Mouse (Mus musculus) G1E (cell line): ENCODE data around the gene 1110002E22Rik. TPM values are rescaled to one million over a fixed set of nuclear protein-coding genes. Genes with fewer than 3 reads are reported as not detected.
A peak's percentile ranks its signal among the peaks of the same experiment; 100 is the strongest.

Experiments used
- ATAC-seq: 2 replicates; pipeline ENCODE4 v1.8.0; 2016; ENCODE audit warnings: mild to moderate bottlenecking; ENCODE audit not compliant: insufficient number of reproducible peaks, poor library complexity, low FRiP score, severe bottlenecking; ENCODE audit errors: extremely low read depth
- DNase-seq: peaks from one replicate; pipeline ENCODE4 v3.0.0; 2012; ENCODE audit warnings: low spot score
- H3K27me3 ChIP-seq: 2 replicates; pipeline ENCODE4 v1.6.1; 2012; ENCODE audit warnings: mild to moderate bottlenecking, low read length, inconsistent platforms; ENCODE audit not compliant: insufficient read depth
- H3K36me3 ChIP-seq: replicated peaks from 2 replicates; pipeline ENCODE3; 2012; ENCODE audit warnings: mild to moderate bottlenecking, inconsistent platforms
- H3K4me1 ChIP-seq: 2 replicates; pipeline ENCODE4 v1.6.1; 2012; ENCODE audit warnings: low read depth, low read length, inconsistent platforms, mixed read lengths; ENCODE audit not compliant: insufficient read depth
- H3K4me3 ChIP-seq: 2 replicates; pipeline ENCODE4 v1.5.1; 2012; ENCODE audit warnings: low read depth, mild to moderate bottlenecking, inconsistent platforms, low read length, moderate library complexity, mixed read lengths
- H3K9me3 ChIP-seq: replicated peaks from 2 replicates; pipeline ENCODE4 v1.6.1; 2012; ENCODE audit warnings: inconsistent platforms
- CTCF ChIP-seq: IDR thresholded peaks from 2 replicates; pipeline ENCODE4 v1.5.1; 2012; ENCODE audit warnings: low read depth, low read length, inconsistent platforms, mixed read lengths
- GATA1 ChIP-seq: IDR thresholded peaks from 2 replicates; pipeline ENCODE4 v1.6.1; 2012; ENCODE audit warnings: borderline replicate concordance, low read length, inconsistent platforms, mixed read lengths
- GATA2 ChIP-seq: IDR thresholded peaks from 2 replicates; pipeline ENCODE4 v1.6.1; 2012; ENCODE audit warnings: low read depth, low read length, inconsistent platforms, borderline replicate concordance
- POLR2AphosphoS5 ChIP-seq: IDR thresholded peaks from 2 replicates; pipeline ENCODE4 v1.6.1; 2012; ENCODE audit warnings: low read depth, low read length, inconsistent platforms; ENCODE audit not compliant: insufficient replicate concordance
- TAL1 ChIP-seq: conservative IDR thresholded peaks from 2 replicates; pipeline ENCODE4 v1.6.1; 2012; ENCODE audit warnings: low read depth, low read length, inconsistent platforms, mixed read lengths
- polyA plus RNA-seq: library from polyadenylated mRNA; stranded (reverse); fragments of >175 nt; gene quantifications from 2 replicates; pipeline ENCODE4 v1.2.3, GENCODE M21; 2012
- total RNA-seq, 2 experiments: library from RNA; stranded (forward) in 1 of 2; stranded (reverse) in 1 of 2; fragments of 200-1000 nt in 1 of 2; fragments of >200 nt in 1 of 2; fragmentation: Nextera tagmentation in 1 of 2; gene quantifications; 2 replicates each; pipeline ENCODE4 v1.2.3; 2014 to 2017

Gene 1110002E22Rik
- not detected in 2 replicates for total RNA-seq (2014; fragmentation: Nextera tagmentation)
- total RNA-seq (2017), result under 0.01 and 0.06 TPM in 2 replicates
- polyA plus RNA-seq, result 0.02 TPM in 2 replicates

DNA sequence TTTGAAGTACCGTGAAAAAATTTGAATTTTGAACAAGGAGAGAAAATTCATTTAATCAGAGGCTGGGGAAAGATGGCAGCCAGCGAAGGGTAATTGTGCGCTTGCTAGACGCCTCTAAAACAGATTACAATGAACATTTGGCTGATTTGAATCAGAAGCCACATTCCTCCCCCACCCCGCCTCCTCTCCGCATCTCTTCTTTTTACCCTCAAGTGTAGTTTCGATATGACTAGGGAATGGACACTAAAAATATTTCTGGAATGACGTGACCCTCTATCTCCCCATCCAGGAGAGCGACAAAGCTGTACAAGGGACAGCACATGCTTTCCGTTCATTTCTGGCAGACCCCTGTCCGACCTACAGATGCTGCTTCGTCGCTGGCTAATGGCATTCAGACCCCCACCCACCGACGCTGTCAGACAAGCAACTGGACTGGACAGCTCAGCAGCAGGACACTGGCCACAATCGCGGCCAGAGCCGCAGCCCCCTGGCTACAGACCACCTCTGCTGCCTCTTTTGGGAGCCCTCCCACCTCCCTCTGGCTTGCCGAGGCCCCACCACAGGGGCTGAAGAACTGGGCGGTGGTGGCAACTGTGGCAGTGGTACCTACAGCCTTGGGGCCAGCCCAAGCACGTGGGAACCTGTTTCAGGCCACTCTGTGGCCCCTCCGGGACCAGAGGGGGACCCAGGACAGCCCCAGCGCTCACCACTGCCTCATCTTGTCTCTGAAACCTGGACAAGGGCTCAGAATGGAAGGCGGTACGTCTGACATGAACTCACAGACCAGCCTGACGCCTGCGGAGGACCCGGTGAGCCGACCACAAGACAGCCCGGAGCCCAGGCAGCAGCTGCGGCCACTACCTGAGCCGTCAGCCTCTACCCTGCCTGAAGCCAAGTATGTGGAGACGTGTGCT is at the start of gene 1110002E22Rik:
1110002E22Rik (plus strand) TSS at position 321 of the 914 bp plus-strand sequence.
- H3K27me3 ChIP-seq, result peaks cover 60% of the 10 kb centered on the region
- ATAC-seq, result no peak
- no peak for DNase-seq
- peaks cover 16% of the 10 kb centered on the region for H3K4me1 ChIP-seq
- H3K9me3 ChIP-seq, result no peaks in the 10 kb centered on the region
- no peaks in the 10 kb centered on the region for H3K36me3 ChIP-seq
- H3K4me3 ChIP-seq, result no peak within 1 kb of the TSS
- no peak for TF ChIP-seq TAL1
- TF ChIP-seq CTCF, result no peak
- TF ChIP-seq GATA1, result no peak
- TF ChIP-seq GATA2, result no peak
- TF ChIP-seq POLR2AphosphoS5, result no peak

DNA sequence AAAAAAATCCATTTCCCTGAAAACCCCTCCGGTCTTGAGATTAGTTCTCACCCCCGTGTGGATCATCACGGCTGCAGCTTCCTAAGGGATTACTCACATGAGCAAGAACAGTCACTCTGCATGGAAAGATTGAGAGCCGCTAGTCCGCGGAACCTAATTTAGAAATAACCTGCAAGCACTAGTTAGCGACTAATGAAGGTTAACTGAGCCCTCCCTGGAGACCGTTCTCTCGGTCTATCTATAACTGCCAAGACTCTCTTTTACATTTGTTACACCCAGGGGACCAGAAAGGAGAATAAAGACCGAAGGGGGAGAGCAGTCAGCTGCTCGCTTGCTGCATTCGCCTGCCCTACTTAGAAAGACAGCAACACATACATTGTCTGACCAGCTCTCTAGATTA is 48.0 kb upstream of the 1110002E22Rik start:
- Histone ChIP-seq H3K4me3 (no peak overlapping the region), H3K36me3 (no peaks in the 10 kb centered on the region), H3K4me1 (peaks cover 10% of the 10 kb centered on the region), H3K27me3 (peaks cover 1% of the 10 kb centered on the region; the same call in 1 of the 2 replicates), H3K9me3 (peaks cover 8% of the 10 kb centered on the region)
- no peak for DNase-seq
- TF ChIP-seq GATA1, result no peak
- TF ChIP-seq POLR2AphosphoS5, result no peak
- TF ChIP-seq CTCF, result no peak
- TF ChIP-seq GATA2, result no peak
- TF ChIP-seq TAL1, result no peak
- no peak for ATAC-seq

DNA sequence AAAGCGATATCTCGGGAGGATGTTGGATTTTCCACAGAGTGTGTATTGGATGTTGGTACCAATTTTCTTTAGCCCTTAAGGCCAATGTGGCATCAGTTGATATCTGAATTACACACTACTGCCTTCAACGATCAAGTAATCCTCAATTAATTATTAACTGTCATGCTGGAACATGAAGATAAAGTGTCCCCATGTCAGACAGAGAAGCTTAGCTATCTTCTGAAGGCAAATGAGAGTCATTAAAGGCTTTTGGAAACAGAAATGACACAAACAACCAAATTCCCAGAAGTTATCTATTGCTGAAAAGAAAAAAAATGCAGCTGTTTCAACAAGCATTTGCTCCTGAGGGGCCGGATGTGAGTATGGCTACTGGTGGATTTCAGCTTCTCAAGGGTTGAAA is 42.8 kb upstream of the 1110002E22Rik start:
- peaks cover 25% of the 10 kb centered on the region for H3K4me1 ChIP-seq

DNA sequence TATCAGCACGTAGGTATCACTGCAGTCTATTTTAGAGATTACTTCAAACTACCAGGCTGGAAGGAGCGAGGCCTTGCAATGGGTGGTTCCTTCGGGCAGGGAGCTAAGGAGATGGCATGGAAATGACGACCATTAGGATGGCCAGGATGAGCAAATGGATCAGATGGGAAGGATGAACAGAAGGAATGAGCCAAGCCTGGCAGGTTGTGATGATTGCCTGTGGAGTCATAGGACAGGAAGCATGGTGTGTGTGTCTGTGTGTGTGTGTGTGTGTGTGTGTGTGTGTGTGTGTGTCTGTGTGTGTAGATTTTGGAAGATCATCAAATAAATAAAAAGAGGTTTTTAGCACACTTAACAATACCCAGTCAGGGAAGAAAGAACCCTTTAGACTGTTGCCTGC is 42.2 kb upstream of the 1110002E22Rik start:
- H3K9me3 ChIP-seq, result peaks cover 8% of the 10 kb centered on the region
- no peak overlapping the region for H3K4me3 ChIP-seq
- no peak for DNase-seq
- ATAC-seq, result no peak
- peaks cover 25% of the 10 kb centered on the region for H3K4me1 ChIP-seq
- TF ChIP-seq TAL1 (no peak), GATA1 (no peak), CTCF (no peak), POLR2AphosphoS5 (no peak), GATA2 (no peak)
- no peaks in the 10 kb centered on the region for H3K36me3 ChIP-seq
- H3K27me3 ChIP-seq, result no peaks in the 10 kb centered on the region

More for the DNA sequence above, 42.8 kb upstream of the 1110002E22Rik start:
- peaks cover 8% of the 10 kb centered on the region for H3K9me3 ChIP-seq
- DNase-seq, result peak; percentile 27
- H3K27me3 ChIP-seq, result no peaks in the 10 kb centered on the region
- peak; percentile 61; the same call in 1 of the 2 replicates for TF ChIP-seq TAL1
- TF ChIP-seq POLR2AphosphoS5, result no peak
- no peak for TF ChIP-seq GATA1
- no peak for TF ChIP-seq CTCF
- no peak overlapping the region for H3K4me3 ChIP-seq
- H3K36me3 ChIP-seq, result no peaks in the 10 kb centered on the region
- ATAC-seq, result peak; percentile 82

DNA sequence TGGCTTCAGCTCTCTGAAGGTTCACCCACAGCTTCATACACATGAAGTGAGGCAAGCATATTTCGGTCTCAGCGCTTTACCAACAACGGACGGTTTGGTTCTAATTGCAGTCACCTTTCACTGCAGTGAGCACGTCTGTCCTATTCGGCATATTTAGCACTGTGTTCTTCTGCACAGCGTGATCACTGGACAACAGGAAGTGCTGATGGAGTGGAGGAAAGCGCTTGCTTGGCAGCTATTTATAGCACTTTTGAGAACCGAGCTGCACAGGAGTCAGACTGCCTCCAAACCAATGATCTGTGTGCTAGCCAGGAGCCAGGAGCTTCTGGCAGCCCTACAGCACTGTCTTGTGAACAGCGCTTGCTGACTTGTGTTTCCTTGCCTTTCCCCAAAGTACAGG is 38.6 kb upstream of the 1110002E22Rik start:
- Histone ChIP-seq H3K9me3 (no peaks in the 10 kb centered on the region), H3K27me3 (peaks cover 7% of the 10 kb centered on the region; the same call in 1 of the 2 replicates), H3K36me3 (no peaks in the 10 kb centered on the region), H3K4me3 (no peak overlapping the region), H3K4me1 (peaks cover 30% of the 10 kb centered on the region)
- ATAC-seq (no peak), DNase-seq (no peak)
- no peak for TF ChIP-seq TAL1
- no peak for TF ChIP-seq GATA1
- TF ChIP-seq POLR2AphosphoS5, result no peak
- TF ChIP-seq CTCF, result no peak
- no peak for TF ChIP-seq GATA2

DNA sequence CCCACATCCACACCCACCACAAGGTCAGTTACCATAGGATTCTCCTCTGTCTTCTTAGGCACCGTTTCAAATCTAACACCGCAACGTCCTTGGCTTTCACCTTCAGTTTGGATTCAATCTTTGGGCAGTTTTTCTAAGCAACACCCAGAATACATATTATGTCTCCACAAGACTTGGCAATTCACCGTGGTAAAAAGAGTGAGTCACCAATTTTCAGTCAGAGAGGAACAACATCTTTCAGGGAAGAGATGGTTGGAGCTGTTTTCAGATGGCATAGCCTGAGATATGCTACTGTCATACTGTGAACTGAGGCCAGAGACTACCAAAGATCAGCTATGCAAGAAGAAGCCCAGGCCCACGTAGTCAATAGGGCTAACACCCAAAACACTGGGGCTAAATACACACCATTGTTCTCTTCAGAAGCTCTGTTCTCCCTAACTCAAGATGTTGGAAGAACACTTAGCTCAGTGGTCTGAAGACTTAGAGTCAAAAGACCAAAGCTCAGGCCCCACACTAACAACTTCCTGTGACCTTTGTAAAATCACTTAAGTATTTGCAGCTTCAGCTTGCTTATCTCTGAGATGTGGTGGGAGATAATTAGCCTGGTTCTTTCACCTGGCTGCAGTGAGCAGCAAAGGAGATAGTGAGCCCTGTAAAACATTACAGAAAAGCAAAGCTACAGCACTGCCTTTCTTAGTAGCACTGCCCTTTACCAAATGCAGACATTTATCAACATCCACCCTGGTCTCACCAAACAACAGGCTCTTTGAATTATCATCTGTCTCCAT is 37.1 kb upstream of the 1110002E22Rik start:
- Histone ChIP-seq H3K9me3 (no peaks in the 10 kb centered on the region), H3K4me1 (peaks cover 19% of the 10 kb centered on the region), H3K4me3 (no peak overlapping the region), H3K36me3 (no peaks in the 10 kb centered on the region), H3K27me3 (peaks cover 7% of the 10 kb centered on the region)
- TF ChIP-seq TAL1 (no peak), POLR2AphosphoS5 (no peak), GATA2 (no peak), GATA1 (no peak), CTCF (no peak)
- DNase-seq (no peak), ATAC-seq (no peak)
